Mouse (Mus musculus): Measurements from ENCODE around the gene Astn2. TPM values are rescaled to one million over a fixed set of nuclear protein-coding genes. Genes with fewer than 3 reads are reported as not detected.

The Astn2 gene
- polyA plus RNA-seq, 1 experiment from 2014 or later = 1.9 TPM

DNA sequence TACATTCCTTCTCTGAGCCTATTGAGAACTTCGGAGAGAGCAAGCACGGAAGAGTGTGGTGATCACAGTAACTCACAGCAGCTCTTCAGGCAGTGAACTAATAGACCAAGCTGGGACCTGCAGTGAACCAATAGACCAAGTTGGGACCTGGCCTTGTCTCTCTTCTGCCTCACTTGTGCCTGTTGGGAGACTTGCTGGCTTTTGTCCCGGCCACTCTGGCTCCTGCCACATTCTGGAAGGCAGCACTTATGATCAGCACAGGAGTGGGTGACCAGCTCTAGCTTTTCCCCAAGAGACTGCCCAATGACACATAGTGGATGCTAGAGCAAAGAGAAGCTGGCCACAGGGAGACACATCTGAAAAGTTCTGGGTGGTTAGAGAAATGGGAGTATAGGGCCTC, 597.1 kb downstream of the Astn2 start:
- no peak overlapping the region for H3K4me2 ChIP-seq (replicated peaks)
- H3K27ac ChIP-seq = no peak overlapping the region
- H3K4me3 ChIP-seq = no peak overlapping the region
- 83% methylated on average over 3 of the region's 3 CpGs for WGBS
- no peak for ATAC-seq (ENCODE audit: low FRiP score, low read depth)
- no peaks in the 10 kb centered on the region for H3K36me3 ChIP-seq
- no peak overlapping the region for H3K9ac ChIP-seq
- H3K4me1 ChIP-seq = no peaks in the 10 kb centered on the region
- H3K27me3 ChIP-seq = peaks cover 3% of the 10 kb centered on the region; the same call in 1 of the 2 replicates
- no peaks in the 10 kb centered on the region for H3K9me3 ChIP-seq

DNA sequence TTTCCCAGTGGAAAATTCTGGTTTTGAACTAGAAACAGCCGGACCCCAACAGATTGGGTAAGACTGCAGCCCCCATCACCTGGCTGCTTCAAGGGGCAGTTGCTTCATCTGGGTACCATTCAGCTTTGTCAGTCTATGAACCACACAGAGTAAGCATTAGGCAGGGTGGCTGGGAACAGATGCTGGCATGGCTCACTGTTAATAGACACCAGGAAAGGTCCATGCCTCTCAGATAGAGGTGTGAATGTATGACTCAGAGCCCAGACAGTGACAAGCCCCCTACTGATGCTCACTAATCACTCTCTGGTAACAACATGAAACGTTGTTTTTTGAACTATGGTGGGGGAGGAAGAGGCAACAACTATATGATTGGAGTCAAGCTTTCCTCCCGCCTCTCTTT, 603.2 kb downstream of the Astn2 start:
- no peak overlapping the region for H3K4me2 ChIP-seq (replicated peaks)
- no peaks in the 10 kb centered on the region for H3K36me3 ChIP-seq
- H3K27ac ChIP-seq = no peak overlapping the region
- ATAC-seq (ENCODE audit: low FRiP score, low read depth) = no peak
- no peaks in the 10 kb centered on the region for H3K27me3 ChIP-seq
- no peak overlapping the region for H3K4me3 ChIP-seq
- no peaks in the 10 kb centered on the region for H3K4me1 ChIP-seq
- H3K9ac ChIP-seq = no peak overlapping the region
- H3K9me3 ChIP-seq = no peaks in the 10 kb centered on the region
- 53% methylated on average over 3 of the region's 3 CpGs for WGBS

DNA sequence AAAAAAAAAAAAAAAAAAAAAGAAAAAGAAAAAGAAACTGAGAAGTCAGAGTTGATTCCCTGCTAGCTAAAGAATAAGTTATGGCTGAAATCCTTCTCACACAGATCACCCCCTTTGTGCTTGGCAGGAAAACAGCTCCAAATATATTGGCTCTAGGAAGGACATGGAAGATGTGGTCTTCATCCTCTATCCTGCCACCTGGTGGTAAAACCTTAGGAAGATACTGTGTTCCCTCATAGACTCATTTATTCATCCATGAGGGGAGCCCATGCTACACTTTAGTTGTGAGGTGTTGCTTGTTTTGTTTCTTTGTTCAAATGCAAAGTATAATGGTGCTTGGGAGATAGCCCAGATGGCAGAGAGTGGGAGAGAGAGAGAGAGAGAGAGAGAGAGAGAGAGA, 613.4 kb downstream of the Astn2 start:
- Histone ChIP-seq H3K36me3 (no peaks in the 10 kb centered on the region), H3K4me2 (replicated peaks) (no peak overlapping the region), H3K27me3 (no peaks in the 10 kb centered on the region), H3K9me3 (no peaks in the 10 kb centered on the region), H3K9ac (no peak overlapping the region), H3K4me1 (no peaks in the 10 kb centered on the region), H3K4me3 (no peak overlapping the region), H3K27ac (no peak overlapping the region)
- ATAC-seq (ENCODE audit: low FRiP score, low read depth) = no peak

DNA sequence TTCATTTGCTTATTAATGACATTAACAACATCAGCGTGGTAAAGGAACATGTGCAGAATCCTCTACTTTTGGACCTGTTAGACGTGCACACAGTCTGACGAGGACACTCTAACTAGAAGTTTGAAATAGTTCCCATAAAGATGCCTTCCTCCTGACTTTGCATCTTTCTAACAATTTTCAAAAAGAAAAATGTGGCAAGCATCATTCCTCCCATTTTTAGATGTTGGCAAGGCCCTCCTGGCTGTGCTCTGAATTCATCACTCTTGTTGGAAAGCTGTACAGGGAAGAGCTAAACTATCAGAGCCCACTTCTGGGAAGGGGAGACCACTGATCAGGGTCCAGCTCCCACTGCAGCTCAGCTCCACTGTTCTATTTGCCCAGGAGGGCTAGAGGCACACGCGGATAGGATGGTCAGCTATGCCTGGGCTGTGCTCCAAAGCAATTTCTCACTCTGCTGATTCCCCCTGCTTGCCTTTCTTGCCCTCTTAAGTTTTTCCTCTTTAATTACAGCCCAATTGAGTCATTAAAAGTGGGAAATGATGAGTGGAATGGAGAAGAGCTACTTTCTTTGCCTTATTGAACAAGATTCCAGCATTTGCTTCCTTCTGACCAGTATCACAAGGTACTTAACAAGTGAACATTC, 630.9 kb downstream of the Astn2 start:
- no peaks in the 10 kb centered on the region for H3K9me3 ChIP-seq
- no peak overlapping the region for H3K27ac ChIP-seq
- no peak for ATAC-seq (ENCODE audit: low FRiP score, low read depth)
- WGBS = 83% methylated on average over 5 of the region's 5 CpGs
- H3K4me3 ChIP-seq = no peak overlapping the region
- no peak overlapping the region for H3K9ac ChIP-seq
- no peak overlapping the region for H3K4me2 ChIP-seq (replicated peaks)
- no peaks in the 10 kb centered on the region for H3K27me3 ChIP-seq
- H3K4me1 ChIP-seq = no peaks in the 10 kb centered on the region
- H3K36me3 ChIP-seq = no peaks in the 10 kb centered on the region

DNA sequence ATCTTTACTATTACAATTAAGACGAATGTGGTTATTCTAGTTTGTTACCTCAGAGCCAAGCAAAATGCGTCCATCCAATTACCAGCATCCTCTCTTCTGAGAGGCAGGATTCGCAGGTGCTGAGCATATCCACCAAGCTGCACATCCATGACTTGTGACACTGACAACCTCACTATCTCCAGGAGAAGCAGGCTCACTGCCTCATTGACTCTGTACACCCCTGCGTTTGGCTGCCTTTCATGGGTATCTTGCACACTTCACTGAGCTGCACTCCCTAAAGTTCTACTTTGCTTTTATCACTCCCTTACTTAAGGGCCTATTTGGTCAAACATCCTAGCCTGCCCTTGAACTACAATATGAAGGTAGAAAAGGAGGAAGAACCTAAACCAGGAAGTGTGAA, 633.5 kb downstream of the Astn2 start:
- no peak for ATAC-seq (ENCODE audit: low FRiP score, low read depth)
- Histone ChIP-seq H3K4me1 (no peaks in the 10 kb centered on the region), H3K9me3 (no peaks in the 10 kb centered on the region), H3K36me3 (no peaks in the 10 kb centered on the region), H3K27ac (no peak overlapping the region), H3K9ac (no peak overlapping the region), H3K27me3 (no peaks in the 10 kb centered on the region), H3K4me3 (no peak overlapping the region), H3K4me2 (replicated peaks) (no peak overlapping the region)
- WGBS = 84% methylated on average over 4 of the region's 4 CpGs

DNA sequence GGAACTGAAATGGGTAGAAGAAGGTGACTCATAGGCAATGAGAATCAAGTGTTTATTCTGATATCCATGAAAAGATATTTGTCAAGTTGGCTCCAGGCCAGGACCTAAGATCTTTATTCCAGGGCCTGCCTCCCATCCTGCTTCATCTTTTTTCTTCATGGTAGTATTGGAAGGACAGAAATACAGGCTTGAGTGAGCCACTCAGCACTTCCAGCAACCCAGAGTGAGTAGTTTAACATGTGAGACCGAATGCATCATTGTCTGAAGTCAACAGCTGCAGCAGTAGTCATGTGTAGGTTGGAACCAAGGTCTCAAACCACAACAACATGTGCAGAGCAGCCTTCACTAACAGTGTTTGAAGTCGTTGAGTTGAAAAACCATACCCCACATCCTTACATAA, 636.5 kb downstream of the Astn2 start:
- no peak overlapping the region for H3K4me2 ChIP-seq (replicated peaks)
- no peak overlapping the region for H3K4me3 ChIP-seq
- H3K9me3 ChIP-seq = no peaks in the 10 kb centered on the region
- no peaks in the 10 kb centered on the region for H3K27me3 ChIP-seq
- no peak overlapping the region for H3K9ac ChIP-seq
- no peaks in the 10 kb centered on the region for H3K36me3 ChIP-seq
- H3K27ac ChIP-seq = no peak overlapping the region
- 65% methylated on average over 2 of the region's 2 CpGs for WGBS
- no peak for ATAC-seq (ENCODE audit: low FRiP score, low read depth)
- peaks cover 4% of the 10 kb centered on the region; the same call in 1 of the 2 replicates for H3K4me1 ChIP-seq

DNA sequence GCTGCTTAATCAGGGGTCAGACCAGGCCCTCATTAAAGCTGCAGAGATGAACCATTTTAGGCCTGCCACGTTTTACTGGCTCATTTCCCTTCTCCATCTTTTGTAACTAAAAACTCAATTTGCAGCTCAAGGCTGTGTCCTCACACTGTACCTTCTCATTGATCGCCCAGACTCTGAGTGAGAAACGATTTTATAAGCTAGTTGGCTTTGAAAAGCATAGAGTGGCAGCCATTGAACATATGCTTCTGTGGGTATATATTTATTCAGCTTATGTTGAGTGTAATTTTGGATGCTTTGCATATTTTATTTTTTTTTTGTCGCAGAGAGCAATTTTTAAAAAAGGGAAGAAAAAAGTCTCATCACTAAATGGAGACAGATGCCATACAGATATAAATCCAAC, 637.0 kb downstream of the Astn2 start:
- no peaks in the 10 kb centered on the region for H3K36me3 ChIP-seq
- no peaks in the 10 kb centered on the region for H3K27me3 ChIP-seq
- no peaks in the 10 kb centered on the region for H3K9me3 ChIP-seq
- H3K4me1 ChIP-seq = peaks cover 4% of the 10 kb centered on the region; the same call in 1 of the 2 replicates
- no peak for ATAC-seq (ENCODE audit: low FRiP score, low read depth)
- H3K27ac ChIP-seq = no peak overlapping the region
- no peak overlapping the region for H3K4me3 ChIP-seq
- H3K4me2 ChIP-seq (replicated peaks) = no peak overlapping the region
- 70% methylated on average over 4 of the region's 4 CpGs for WGBS
- H3K9ac ChIP-seq = no peak overlapping the region

DNA sequence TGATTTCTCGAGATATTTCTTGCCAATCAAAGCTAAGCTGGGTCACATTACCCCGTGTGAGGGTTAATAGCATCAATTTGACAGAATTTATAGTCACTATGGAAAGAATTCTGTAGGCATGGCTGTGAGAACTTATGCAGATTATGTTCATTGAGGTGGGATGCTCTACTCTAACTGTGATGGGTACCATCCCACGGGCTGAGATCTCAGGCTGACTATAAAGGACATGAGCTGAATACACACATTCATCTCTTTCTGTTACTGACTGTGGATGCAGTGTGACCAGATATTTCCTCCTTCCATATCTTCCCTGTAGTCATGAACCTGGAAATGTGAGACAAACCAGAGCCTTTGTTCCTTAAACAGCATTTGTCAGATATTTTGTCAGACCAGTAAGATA, 639.1 kb downstream of the Astn2 start:
- H3K27me3 ChIP-seq = no peaks in the 10 kb centered on the region
- no peak overlapping the region for H3K4me2 ChIP-seq (replicated peaks)
- H3K4me3 ChIP-seq = no peak overlapping the region
- no peaks in the 10 kb centered on the region for H3K9me3 ChIP-seq
- H3K4me1 ChIP-seq = peaks cover 4% of the 10 kb centered on the region; the same call in 1 of the 2 replicates
- H3K9ac ChIP-seq = no peak overlapping the region
- WGBS = 60% methylated on average over 3 of the region's 3 CpGs
- no peak overlapping the region for H3K27ac ChIP-seq
- H3K36me3 ChIP-seq = no peaks in the 10 kb centered on the region
- ATAC-seq (ENCODE audit: low FRiP score, low read depth) = no peak

DNA sequence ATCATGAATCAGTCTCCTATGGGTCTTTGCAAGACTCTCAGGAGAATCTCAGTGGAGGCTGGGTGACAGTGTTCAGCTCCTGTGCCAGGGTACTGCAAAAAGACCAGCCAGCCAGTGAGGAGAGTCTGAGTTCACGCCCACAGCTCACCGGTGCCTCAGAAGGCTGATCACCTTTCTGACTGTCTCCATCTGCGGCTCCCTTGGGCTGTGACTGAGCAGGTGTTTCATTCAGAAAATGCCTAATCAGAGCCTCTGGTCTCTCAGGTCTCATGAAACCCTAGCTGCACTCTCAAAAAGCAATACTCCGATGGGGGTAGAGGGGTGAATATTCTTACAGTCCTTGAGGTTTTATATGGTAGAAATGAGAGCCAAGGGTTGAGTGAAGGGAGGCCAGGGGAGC, 640.1 kb downstream of the Astn2 start:
- WGBS = 52% methylated on average over 4 of the region's 4 CpGs
- H3K27me3 ChIP-seq = no peaks in the 10 kb centered on the region
- H3K9ac ChIP-seq = no peak overlapping the region
- H3K4me3 ChIP-seq = no peak overlapping the region
- H3K36me3 ChIP-seq = no peaks in the 10 kb centered on the region
- H3K9me3 ChIP-seq = no peaks in the 10 kb centered on the region
- H3K4me1 ChIP-seq = peaks cover 4% of the 10 kb centered on the region; the same call in 1 of the 2 replicates
- H3K27ac ChIP-seq = no peak overlapping the region
- ATAC-seq (ENCODE audit: low FRiP score, low read depth) = peak; percentile 54; the same call in 1 of the 2 replicates
- H3K4me2 ChIP-seq (replicated peaks) = no peak overlapping the region

DNA sequence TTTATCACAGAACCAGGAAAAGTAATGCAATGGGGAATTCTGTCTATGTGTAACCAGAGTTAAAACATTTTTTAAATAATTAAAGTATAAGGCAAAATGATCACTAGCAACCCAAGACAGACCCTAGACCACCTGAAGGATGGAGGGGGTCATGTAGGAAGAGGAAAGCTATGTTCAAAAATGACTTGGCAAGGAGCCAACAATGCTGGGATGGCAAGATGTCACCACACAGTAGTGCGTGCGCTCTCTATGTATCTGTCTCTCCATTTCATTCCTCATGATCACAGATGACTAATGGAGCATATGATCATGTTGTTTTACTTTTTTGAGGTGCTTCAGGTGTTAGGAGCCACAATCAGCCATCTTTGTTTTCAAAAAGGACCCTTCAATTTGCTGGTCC, 640.6 kb downstream of the Astn2 start:
- no peaks in the 10 kb centered on the region for H3K9me3 ChIP-seq
- H3K9ac ChIP-seq = no peak overlapping the region
- H3K4me2 ChIP-seq (replicated peaks) = no peak overlapping the region
- no peak overlapping the region for H3K4me3 ChIP-seq
- no peak overlapping the region for H3K27ac ChIP-seq
- ATAC-seq (ENCODE audit: low FRiP score, low read depth) = no peak
- no peaks in the 10 kb centered on the region for H3K36me3 ChIP-seq
- 91% methylated on average over 2 of the region's 2 CpGs for WGBS
- H3K27me3 ChIP-seq = no peaks in the 10 kb centered on the region
- H3K4me1 ChIP-seq = peaks cover 4% of the 10 kb centered on the region; the same call in 1 of the 2 replicates

DNA sequence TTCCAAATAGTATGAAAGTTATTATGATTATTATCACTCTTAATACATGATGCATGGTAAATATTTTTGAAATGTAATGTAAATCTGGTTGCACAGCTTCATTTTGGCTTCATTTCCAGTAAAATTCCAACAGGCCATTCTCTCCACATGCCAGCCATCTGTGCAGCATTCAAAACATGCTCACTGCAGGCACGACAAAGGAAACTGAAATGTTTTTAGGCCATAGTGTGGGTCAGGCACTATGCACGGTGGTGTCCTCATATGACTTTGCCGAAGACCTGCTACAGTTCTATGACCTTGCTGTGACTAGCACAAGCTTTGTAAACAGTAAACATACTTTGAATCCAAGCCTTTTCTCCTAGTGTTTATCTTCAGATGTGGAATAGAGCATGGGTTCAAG, 642.3 kb downstream of the Astn2 start:
- Histone ChIP-seq H3K27me3 (no peaks in the 10 kb centered on the region), H3K36me3 (no peaks in the 10 kb centered on the region), H3K4me2 (replicated peaks) (no peak overlapping the region), H3K27ac (no peak overlapping the region), H3K4me3 (no peak overlapping the region), H3K9ac (no peak overlapping the region), H3K4me1 (peaks cover 4% of the 10 kb centered on the region; the same call in 1 of the 2 replicates), H3K9me3 (no peaks in the 10 kb centered on the region)
- no peak for ATAC-seq (ENCODE audit: low FRiP score, low read depth)
- WGBS = 84% methylated on average over 3 of the region's 3 CpGs

DNA sequence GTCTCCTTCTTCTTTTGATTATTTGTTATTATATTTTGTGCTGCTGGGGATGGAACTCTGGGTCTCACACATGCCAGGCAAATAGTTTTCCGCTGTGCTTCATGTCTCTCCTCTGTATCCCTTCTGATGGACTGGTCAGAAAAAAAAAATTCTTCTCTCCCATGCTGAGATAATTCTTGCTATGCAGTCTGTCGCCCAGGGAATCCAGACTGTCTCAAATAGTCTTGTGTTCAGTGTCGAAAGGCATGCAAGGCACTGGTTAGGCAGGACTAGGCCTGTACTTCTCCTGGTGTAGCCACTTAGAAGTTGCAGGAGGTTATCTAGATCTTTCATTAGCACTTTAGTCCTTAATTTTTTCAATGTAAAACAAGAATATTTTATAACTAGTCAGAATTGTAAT, 642.8 kb downstream of the Astn2 start:
- H3K9ac ChIP-seq = no peak overlapping the region
- 79% methylated on average over 3 of the region's 3 CpGs for WGBS

DNA sequence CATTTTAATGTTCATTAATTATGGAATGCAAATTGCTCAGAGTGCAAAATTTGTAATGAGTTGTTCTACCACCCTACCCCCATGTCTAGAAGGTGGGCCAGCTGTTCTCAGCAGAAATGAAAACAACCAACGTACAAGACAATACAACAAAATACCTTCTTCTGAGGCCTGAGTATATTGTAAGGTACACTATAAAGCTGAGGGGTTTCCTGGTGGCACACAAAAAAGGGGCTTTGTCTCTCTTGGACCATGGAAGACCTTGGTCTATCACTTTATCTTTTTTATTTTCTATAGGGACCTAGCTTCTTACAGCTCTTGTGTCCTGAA, 645.6 kb downstream of the Astn2 start:
- Histone ChIP-seq H3K27me3 (no peaks in the 10 kb centered on the region), H3K9ac (no peak overlapping the region), H3K27ac (no peak overlapping the region), H3K9me3 (no peaks in the 10 kb centered on the region), H3K4me1 (no peaks in the 10 kb centered on the region), H3K4me2 (replicated peaks) (no peak overlapping the region), H3K36me3 (no peaks in the 10 kb centered on the region), H3K4me3 (no peak overlapping the region)
- no peak for ATAC-seq (ENCODE audit: low FRiP score, low read depth)
- 92% methylated on average over 1 of the region's 1 CpGs for WGBS

More for the DNA sequence above, 642.8 kb downstream of the Astn2 start:
- no peaks in the 10 kb centered on the region for H3K9me3 ChIP-seq
- H3K4me3 ChIP-seq = no peak overlapping the region
- no peaks in the 10 kb centered on the region for H3K27me3 ChIP-seq
- H3K27ac ChIP-seq = no peak overlapping the region
- H3K36me3 ChIP-seq = no peaks in the 10 kb centered on the region
- no peak for ATAC-seq (ENCODE audit: low FRiP score, low read depth)
- peaks cover 4% of the 10 kb centered on the region; the same call in 1 of the 2 replicates for H3K4me1 ChIP-seq
- H3K4me2 ChIP-seq (replicated peaks) = no peak overlapping the region
